Mouse (Mus musculus): ENCODE measurements around the gene Grin3b. TPM values are rescaled to one million over a fixed set of nuclear protein-coding genes. Genes with fewer than 3 reads are reported as not detected.
A peak's percentile ranks its signal among the peaks of the same experiment; 100 is the strongest.

The Grin3b gene
- total and polyA plus RNA-seq, 3 experiments = 0.07 to 0.60 (median 0.44) TPM

GRCm38 (mm10) chr10:79991548-79991947 is 21.0 kb downstream of the Grin3b start:
- TF ChIP-seq POLR2AphosphoS5 (IDR thresholded peaks at IDR 0.05; ENCODE audit: insufficient replicate concordance, low read depth, low read length) (no peak), TAL1 (conservative IDR thresholded peaks at IDR 0.05; ENCODE audit: low read depth, low read length) (no peak), GATA2 (IDR thresholded peaks at IDR 0.05; ENCODE audit: borderline replicate concordance, low read depth, low read length) (no peak), CTCF (IDR thresholded peaks at IDR 0.05; ENCODE audit: low read depth, low read length) (no peak), GATA1 (IDR thresholded peaks at IDR 0.05; ENCODE audit: borderline replicate concordance, low read length) (no peak)
- peaks cover 12% of the 10 kb centered on the region for H3K9me3 ChIP-seq (replicated peaks)
- H3K4me1 ChIP-seq (ENCODE audit: insufficient read depth, low read depth, low read length) = peaks cover 69% of the 10 kb centered on the region
- H3K36me3 ChIP-seq (replicated peaks) = peaks cover 24% of the 10 kb centered on the region
- peaks cover 11% of the 10 kb centered on the region; the same call in 1 of the 2 replicates for H3K27me3 ChIP-seq (ENCODE audit: insufficient read depth, low read length)
- no peak overlapping the region for H3K4me3 ChIP-seq (ENCODE audit: low read depth, low read length)
- DNase-seq (ENCODE audit: low spot score) (no peak), ATAC-seq (ENCODE audit: extremely low read depth, insufficient number of reproducible peaks, low FRiP score, poor library complexity, severe bottlenecking) (no peak)

GRCm38 (mm10) chr10:79994397-79995115 is 24.0 kb downstream of the Grin3b start:
- TF ChIP-seq TAL1 (conservative IDR thresholded peaks at IDR 0.05; ENCODE audit: low read depth, low read length) (no peak), CTCF (IDR thresholded peaks at IDR 0.05; ENCODE audit: low read depth, low read length) (no peak), POLR2AphosphoS5 (IDR thresholded peaks at IDR 0.05; ENCODE audit: insufficient replicate concordance, low read depth, low read length) (no peak), GATA1 (IDR thresholded peaks at IDR 0.05; ENCODE audit: borderline replicate concordance, low read length) (no peak), GATA2 (IDR thresholded peaks at IDR 0.05; ENCODE audit: borderline replicate concordance, low read depth, low read length) (no peak)
- peaks cover 4% of the 10 kb centered on the region; the same call in 1 of the 2 replicates for H3K27me3 ChIP-seq (ENCODE audit: insufficient read depth, low read length)
- DNase-seq (ENCODE audit: low spot score) (no peak), ATAC-seq (ENCODE audit: extremely low read depth, insufficient number of reproducible peaks, low FRiP score, poor library complexity, severe bottlenecking) (no peak)
- peaks cover 60% of the 10 kb centered on the region for H3K4me1 ChIP-seq (ENCODE audit: insufficient read depth, low read depth, low read length)
- H3K9me3 ChIP-seq (replicated peaks) = peaks cover 12% of the 10 kb centered on the region
- H3K36me3 ChIP-seq (replicated peaks) = peaks cover 44% of the 10 kb centered on the region
- H3K4me3 ChIP-seq (ENCODE audit: low read depth, low read length) = peak overlapping the region; percentile 36; the same call in 1 of the 2 replicates

GRCm38 (mm10) chr10:79995636-79996035 is 25.1 kb downstream of the Grin3b start:
- peaks cover 12% of the 10 kb centered on the region for H3K9me3 ChIP-seq (replicated peaks)
- peaks cover 55% of the 10 kb centered on the region for H3K36me3 ChIP-seq (replicated peaks)
- H3K27me3 ChIP-seq (ENCODE audit: insufficient read depth, low read length) = no peaks in the 10 kb centered on the region
- peaks cover 61% of the 10 kb centered on the region for H3K4me1 ChIP-seq (ENCODE audit: insufficient read depth, low read depth, low read length)
- TF ChIP-seq CTCF (IDR thresholded peaks at IDR 0.05; ENCODE audit: low read depth, low read length) (no peak), GATA1 (IDR thresholded peaks at IDR 0.05; ENCODE audit: borderline replicate concordance, low read length) (no peak), GATA2 (IDR thresholded peaks at IDR 0.05; ENCODE audit: borderline replicate concordance, low read depth, low read length) (no peak)
- ATAC-seq (ENCODE audit: extremely low read depth, insufficient number of reproducible peaks, low FRiP score, poor library complexity, severe bottlenecking) (no peak), DNase-seq (ENCODE audit: low spot score) (no peak)
- H3K4me3 ChIP-seq (ENCODE audit: low read depth, low read length) = peak overlapping the region; percentile 74; the same call in 1 of the 2 replicates

GRCm38 (mm10) chr10:79996272-79997033 is 25.9 kb downstream of the Grin3b start, which contains the start of gene Abca7:
Gene Abca7 (plus strand): TSS chr10:79996494.
- peaks cover 9% of the 10 kb centered on the region for H3K9me3 ChIP-seq (replicated peaks)
- H3K27me3 ChIP-seq (ENCODE audit: insufficient read depth, low read length) = no peaks in the 10 kb centered on the region
- TF ChIP-seq GATA2 (IDR thresholded peaks at IDR 0.05; ENCODE audit: borderline replicate concordance, low read depth, low read length) (no peak), TAL1 (conservative IDR thresholded peaks at IDR 0.05; ENCODE audit: low read depth, low read length) (no peak), GATA1 (IDR thresholded peaks at IDR 0.05; ENCODE audit: borderline replicate concordance, low read length) (no peak), POLR2AphosphoS5 (IDR thresholded peaks at IDR 0.05; ENCODE audit: insufficient replicate concordance, low read depth, low read length) (no peak), CTCF (IDR thresholded peaks at IDR 0.05; ENCODE audit: low read depth, low read length) (no peak)
- H3K36me3 ChIP-seq (replicated peaks) = peaks cover 59% of the 10 kb centered on the region
- DNase-seq (ENCODE audit: low spot score) (peak; percentile 97), ATAC-seq (ENCODE audit: extremely low read depth, insufficient number of reproducible peaks, low FRiP score, poor library complexity, severe bottlenecking) (peak; percentile 85)
- H3K4me1 ChIP-seq (ENCODE audit: insufficient read depth, low read depth, low read length) = peaks cover 57% of the 10 kb centered on the region
- H3K4me3 ChIP-seq (ENCODE audit: low read depth, low read length) = peak within 1 kb of the TSS; percentile 74

- TF ChIP-seq CTCF (IDR thresholded peaks at IDR 0.05; ENCODE audit: low read depth, low read length) (no peak), TAL1 (conservative IDR thresholded peaks at IDR 0.05; ENCODE audit: low read depth, low read length) (no peak), POLR2AphosphoS5 (IDR thresholded peaks at IDR 0.05; ENCODE audit: insufficient replicate concordance, low read depth, low read length) (no peak), GATA2 (IDR thresholded peaks at IDR 0.05; ENCODE audit: borderline replicate concordance, low read depth, low read length) (no peak), GATA1 (IDR thresholded peaks at IDR 0.05; ENCODE audit: borderline replicate concordance, low read length) (no peak)
- DNase-seq (ENCODE audit: low spot score) = peak; percentile 95
- ATAC-seq (ENCODE audit: extremely low read depth, insufficient number of reproducible peaks, low FRiP score, poor library complexity, severe bottlenecking) = peak; percentile 71
- H3K27me3 ChIP-seq (ENCODE audit: insufficient read depth, low read length) = no peaks in the 10 kb centered on the region
- peak overlapping the region; percentile 74 for H3K4me3 ChIP-seq (ENCODE audit: low read depth, low read length)
- peaks cover 62% of the 10 kb centered on the region for H3K4me1 ChIP-seq (ENCODE audit: insufficient read depth, low read depth, low read length)
- peaks cover 64% of the 10 kb centered on the region for H3K36me3 ChIP-seq (replicated peaks)
- peaks cover 4% of the 10 kb centered on the region for H3K9me3 ChIP-seq (replicated peaks)
Measured at GRCm38 (mm10) chr10:79997034-79997760, 26.7 kb downstream of the Grin3b start.
